Mouse (Mus musculus) adrenal gland, postnatal 36 days (tissue): ENCODE data around the gene 4933427D14Rik. TPM values are rescaled to one million over a fixed set of nuclear protein-coding genes. Genes with fewer than 3 reads are reported as not detected.
"Not testable (repeated sequence)": the region's sequence is repeated elsewhere in the genome, so short reads cannot be mapped to it uniquely, and the experiment has no call there.

ENCODE experiments used
- DNase-seq, 2 experiments: peaks; one replicate each; pipeline ENCODE4 v3.0.0; 2021; ENCODE audit warnings: mixed read lengths in 1 of 2
- total RNA-seq, 2 experiments: library from RNA; stranded (reverse); gene quantifications; 2 replicates each; pipeline ENCODE4 v1.2.3; 2021

Gene 4933427D14Rik
- total RNA-seq, 2 experiments from 2014 or later: 4.9 to 5.8 TPM

DNA sequence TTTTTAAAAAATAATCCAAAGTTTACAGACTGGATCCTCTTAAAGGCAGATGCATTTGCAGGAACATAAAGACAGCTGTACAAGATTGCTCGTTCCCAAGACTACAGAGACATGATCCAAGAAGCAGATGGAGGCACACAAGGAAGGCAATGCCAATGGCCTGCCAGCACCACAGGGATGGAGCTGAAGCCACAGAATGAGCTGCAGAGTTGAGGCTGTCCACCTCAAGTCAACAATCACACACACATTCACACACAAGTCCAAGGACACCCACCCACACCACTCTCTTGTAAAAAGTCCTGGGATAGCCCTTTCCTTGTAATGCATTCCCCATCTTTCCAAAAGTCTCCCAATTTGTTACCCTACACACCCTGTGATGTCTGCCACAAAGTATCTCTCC is 3.8 kb downstream of the 4933427D14Rik start:
- no peak for DNase-seq

DNA sequence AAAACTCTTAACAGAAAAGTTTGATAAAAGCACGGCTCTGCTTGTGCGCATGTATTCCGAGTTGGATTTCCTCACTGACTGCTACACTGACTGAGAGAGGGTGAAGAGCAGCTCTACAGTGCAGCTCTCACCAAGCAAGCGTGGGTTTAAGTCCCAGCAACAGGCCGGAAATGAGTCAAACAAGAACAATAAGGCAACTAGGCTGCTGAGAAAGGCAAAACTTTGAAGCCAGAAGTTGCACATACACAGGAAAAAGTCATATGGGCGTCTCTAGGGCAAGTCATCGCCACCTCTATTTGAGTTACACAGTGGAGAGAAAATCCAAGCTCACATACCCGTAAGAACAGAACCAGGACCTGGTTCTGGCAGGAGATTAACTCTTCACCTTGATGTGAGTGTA is 10.8 kb downstream of the 4933427D14Rik start:
- DNase-seq: no peak

DNA sequence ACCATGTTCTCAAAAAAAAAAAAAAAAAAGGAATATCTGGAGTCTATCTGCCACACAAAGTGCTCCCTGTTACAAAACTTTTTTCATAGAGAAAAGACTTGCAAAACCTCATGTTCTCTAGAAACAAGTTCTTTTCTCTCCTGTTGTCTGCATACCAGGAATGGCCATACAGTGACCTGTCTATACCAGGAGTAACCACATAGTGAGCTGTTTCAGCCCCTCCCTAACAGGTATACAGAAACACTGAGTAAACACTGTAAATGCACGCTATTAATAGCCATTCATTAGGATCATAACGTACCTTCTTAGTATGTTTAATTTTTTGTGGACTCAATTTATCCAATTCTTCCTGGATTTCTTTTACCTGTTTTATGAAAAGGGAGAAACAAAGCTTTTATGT is 13.0 kb downstream of the 4933427D14Rik start:
- no peak for DNase-seq

- DNase-seq: no peak
Observed at GRCm38 (mm10) chr11:72190857-72191256, 16.4 kb downstream of the 4933427D14Rik start.

GRCm38 (mm10) chr11:72184252-72184651 is 23.0 kb downstream of the 4933427D14Rik start:
- DNase-seq: no peak

DNA sequence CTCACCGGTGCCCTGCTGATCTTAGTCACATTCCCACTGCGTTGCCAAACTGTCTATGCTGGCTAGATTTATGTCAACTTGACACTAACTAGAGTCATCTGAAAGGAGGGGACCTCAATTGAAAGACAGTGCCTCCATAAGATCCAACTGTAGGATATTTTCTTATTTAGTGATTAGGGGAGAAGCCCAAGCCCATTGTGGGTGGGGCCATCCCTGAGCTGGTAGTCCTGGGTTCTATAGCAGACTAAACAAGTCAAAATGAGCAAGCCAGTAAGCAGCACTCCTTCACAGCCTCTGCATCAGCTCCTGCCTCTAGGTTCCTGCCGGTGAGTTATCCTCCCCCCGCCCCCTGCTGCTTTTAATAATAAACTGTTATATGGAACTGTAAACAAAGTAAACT is 26.1 kb downstream of the 4933427D14Rik start:
- DNase-seq: no peak

DNA sequence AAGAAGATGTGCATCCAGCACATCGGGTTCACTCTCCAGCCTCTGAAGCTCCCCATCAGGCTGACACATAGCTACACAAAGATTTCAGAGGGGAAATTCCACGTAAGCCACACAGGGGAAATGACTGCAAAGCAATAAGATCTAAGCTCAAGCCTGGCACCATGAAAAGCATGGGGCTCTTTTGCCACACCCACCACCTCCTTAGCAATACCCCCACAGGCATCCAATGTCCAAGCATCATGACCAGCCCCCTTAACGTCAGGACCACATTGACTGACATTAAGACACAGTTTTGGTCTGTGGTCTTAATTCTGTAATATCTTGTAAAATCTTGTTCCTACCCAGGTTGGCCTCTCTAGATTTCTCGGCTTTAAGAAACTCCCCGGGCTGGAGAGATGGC is 26.7 kb downstream of the 4933427D14Rik start:
- DNase-seq: no peak

- no peak for DNase-seq
Observed at GRCm38 (mm10) chr11:72176553-72176952, 30.7 kb downstream of the 4933427D14Rik start.

GRCm38 (mm10) chr11:72175966-72176365 is 31.3 kb downstream of the 4933427D14Rik start:
- DNase-seq: no peak

DNA sequence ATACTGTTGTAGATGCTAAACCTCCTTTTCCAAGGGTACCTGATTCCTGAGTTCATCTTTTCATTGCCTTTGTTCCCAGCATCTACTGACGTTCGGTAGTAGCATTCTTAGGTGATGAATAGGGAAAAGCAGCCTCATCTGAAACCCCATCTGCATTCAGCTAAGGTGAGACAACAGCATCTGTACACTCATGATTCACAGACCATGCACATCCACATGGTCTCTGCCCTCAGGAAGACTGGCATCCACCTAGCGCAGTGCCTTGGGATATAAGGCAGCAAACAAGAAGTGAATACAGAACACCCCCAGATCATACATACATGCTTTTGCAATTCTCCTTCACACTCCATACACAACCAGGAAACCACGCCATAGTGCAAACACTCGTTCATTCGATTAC is 32.5 kb downstream of the 4933427D14Rik start:
- no peak for DNase-seq

DNA sequence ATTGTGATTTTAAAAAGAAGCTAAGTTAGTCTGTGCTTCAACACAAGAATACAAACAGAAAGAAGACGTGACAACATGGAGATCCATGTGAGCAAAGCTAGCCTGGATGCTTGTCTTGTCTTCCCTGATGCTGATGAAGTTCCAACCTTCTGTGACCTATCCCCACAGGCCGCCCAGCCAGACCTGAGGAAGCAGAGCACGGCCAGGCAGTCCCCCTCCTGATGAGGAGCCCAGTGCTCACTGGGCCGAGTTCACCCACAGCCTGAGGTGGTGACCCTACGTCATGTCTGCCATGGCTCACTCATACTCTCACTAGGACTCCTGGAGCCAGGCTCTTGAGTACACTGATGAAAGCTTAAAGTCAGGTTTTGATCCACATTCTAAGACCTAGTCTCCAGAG is 33.8 kb downstream of the 4933427D14Rik start:
- DNase-seq: no peak

DNA sequence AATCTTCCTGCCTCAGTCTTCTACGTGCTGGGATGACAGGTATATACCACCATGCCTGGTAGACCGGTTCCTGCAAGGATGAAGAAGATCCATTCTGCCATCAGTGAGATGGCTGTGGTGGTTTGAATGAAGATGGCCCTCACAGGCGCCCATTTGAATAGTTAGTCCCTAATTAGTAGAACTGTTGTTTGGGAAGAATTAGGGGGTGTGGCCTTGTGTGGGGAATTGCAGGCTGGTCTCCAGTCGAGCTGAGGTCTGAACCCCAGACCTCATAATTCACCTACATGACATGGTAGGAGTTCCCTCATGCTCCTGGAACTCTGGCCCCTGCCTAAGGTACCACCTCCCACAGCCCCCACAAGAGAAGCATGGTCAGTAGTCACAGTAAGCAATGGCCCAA is 35.4 kb downstream of the 4933427D14Rik start:
- not testable (repeated sequence) for DNase-seq

DNA sequence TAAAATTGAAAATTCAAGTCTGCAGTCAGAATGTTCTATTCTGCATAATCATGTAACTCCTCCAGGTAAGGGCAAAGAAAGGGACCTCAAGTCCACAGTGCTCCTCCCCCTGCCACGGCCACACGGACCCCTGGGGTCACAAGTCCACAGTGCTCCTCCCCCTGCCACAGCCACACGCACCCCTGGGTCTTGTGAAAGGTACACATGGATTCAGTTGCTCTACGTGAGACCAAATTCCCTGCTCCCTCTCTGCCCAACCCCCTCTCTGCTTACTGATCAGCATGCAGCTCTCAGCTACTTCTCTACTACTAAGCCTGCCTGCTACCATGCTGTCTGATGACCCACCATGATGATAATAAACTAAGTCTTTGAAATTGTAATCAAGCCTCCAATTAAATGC is 37.4 kb downstream of the 4933427D14Rik start:
- no peak for DNase-seq

GRCm38 (mm10) chr11:72163198-72163597 is 44.1 kb downstream of the 4933427D14Rik start:
- DNase-seq: no peak

DNA sequence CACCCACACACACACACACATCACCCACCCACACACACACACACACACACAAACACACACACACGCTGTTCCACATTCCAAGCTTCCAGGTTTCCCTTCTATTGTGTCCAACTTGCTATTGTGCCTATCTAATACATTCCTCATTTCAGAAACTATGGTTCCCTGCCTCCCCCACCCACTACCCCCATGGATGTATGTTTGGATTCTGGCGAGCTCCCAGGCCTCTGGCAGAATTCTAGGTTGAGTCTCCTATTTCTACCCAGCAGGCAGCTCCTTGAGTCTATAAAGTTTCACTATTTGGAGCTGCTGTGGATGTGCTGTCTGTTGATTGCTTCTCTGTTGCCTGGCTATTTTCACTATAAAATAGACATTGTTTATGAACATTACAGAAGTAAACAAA is 50.6 kb downstream of the 4933427D14Rik start:
- no peak for DNase-seq

DNA sequence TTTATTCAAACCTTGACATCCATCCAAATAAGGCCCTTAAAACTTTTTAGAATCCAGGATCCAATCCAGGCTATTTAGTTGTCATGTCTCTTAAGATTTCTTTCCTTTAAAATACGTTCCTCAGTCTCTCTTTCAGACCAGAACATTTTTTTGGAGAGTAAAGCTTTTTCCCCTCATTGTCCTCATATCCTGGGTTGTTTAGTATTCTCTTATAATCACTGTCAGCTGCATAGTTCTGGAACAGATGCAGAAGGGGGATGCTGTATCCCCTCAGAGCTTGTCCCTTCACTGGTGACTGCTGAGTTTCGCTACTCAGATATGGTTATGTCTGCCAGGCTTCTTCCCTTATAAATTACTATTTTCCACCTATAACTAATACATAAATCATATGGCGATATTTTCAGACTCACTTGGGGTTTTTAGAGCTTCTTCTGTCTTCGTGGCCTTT is 51.3 kb downstream of the 4933427D14Rik start:
- no peak for DNase-seq

- DNase-seq: peak; percentile 57 to 59
Observed at GRCm38 (mm10) chr11:72155186-72155980, 51.9 kb downstream of the 4933427D14Rik start.

- no peak for DNase-seq
Observed at GRCm38 (mm10) chr11:72153122-72153862, 54.0 kb downstream of the 4933427D14Rik start.

GRCm38 (mm10) chr11:72151120-72151519 is 56.1 kb downstream of the 4933427D14Rik start:
- DNase-seq: no peak

DNA sequence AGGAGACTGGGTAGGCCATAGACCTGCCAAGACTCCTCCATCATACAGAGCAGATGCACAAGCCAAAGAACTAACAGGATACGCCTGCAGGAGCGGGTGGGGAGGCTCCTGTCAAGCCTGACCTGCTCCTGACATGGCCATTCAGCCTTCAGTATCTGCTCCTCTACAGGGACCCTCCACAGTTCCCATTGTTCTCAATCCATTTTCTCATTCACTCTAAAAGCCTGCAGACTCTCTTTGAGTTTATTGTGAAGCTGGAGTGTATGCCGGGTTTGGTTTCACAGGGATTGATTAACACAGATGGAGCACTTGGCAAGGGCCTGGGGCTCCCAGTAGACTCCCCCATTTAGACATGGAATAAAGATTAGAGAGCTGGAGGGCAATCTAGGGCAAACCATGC is 59.3 kb downstream of the 4933427D14Rik start:
- no peak for DNase-seq

- no peak for DNase-seq
Observed at GRCm38 (mm10) chr11:72145877-72146248, 61.4 kb downstream of the 4933427D14Rik start.

GRCm38 (mm10) chr11:72145182-72145876 is 61.9 kb downstream of the 4933427D14Rik start:
- DNase-seq: peak; percentile 54 to 73

- no peak for DNase-seq
Observed at GRCm38 (mm10) chr11:72142889-72143288, 64.4 kb downstream of the 4933427D14Rik start.
